In genomic region chr4:134922111-134922924, GRCm38 (mm10) we compare ENCODE assay signal across 9 mouse cellular contexts. TPM values are rescaled to one million over a fixed set of nuclear protein-coding genes. Genes with fewer than 3 reads are reported as not detected.
A peak's percentile ranks its signal among the peaks of the same experiment; 100 is the strongest.
DNase-seq lines count a peak whose midpoint lies in the region; ATAC-seq and TF ChIP-seq lines count a peak whose summit lies in the region.
"Had no signal": no experiment of that assay in that cellular context is flagged by ENCODE, and none has a peak within 500 bp of the region (broad histone marks: within the 10 kb centered on the region; RNA-seq: fewer than 3 reads in every experiment).

No protein-coding gene starts in this region.

- peak overlapping the region; percentile 75 for H3K4me3 ChIP-seq in intestine, postnatal 0 days (ENCODE audit: low read depth, low read length)
- peak overlapping the region; percentile 99 for H3K4me3 ChIP-seq in neural tube, embryonic 15.5 days (replicated peaks)

- peaks cover 6% of the 10 kb centered on the region; the same call in 1 of the 2 replicates for H3K4me1 ChIP-seq in intestine, postnatal 0 days (replicated peaks; ENCODE audit: control insufficient read depth, insufficient read depth, low read length)
- peaks cover 32% of the 10 kb centered on the region for H3K4me1 ChIP-seq in neural tube, embryonic 15.5 days

- no peak for TF ChIP-seq CTCF in intestine, postnatal 0 days (IDR thresholded peaks at IDR 0.05; ENCODE audit: low read depth)

- H3K27ac ChIP-seq in intestine, postnatal 0 days (ENCODE audit: low read depth, low read length) = peak overlapping the region; percentile 94
- H3K27ac ChIP-seq in neural tube, embryonic 15.5 days (replicated peaks) = peak overlapping the region; percentile 96

- WGBS in intestine, postnatal 0 days = 49% methylated on average over 10 of the region's 10 CpGs
- 59% methylated on average over 10 of the region's 10 CpGs for WGBS in neural tube, embryonic 15.5 days

- H3K36me3 ChIP-seq in intestine, postnatal 0 days (ENCODE audit: control insufficient read depth, insufficient read depth) = peaks cover 21% of the 10 kb centered on the region
- peaks cover 20% of the 10 kb centered on the region for H3K36me3 ChIP-seq in neural tube, embryonic 15.5 days

- no peaks in the 10 kb centered on the region for H3K9me3 ChIP-seq in intestine, postnatal 0 days (ENCODE audit: control insufficient read depth)
- H3K9me3 ChIP-seq in neural tube, embryonic 15.5 days (replicated peaks) = no peaks in the 10 kb centered on the region

- peak; percentile 44 for DNase-seq in cerebellum, adult 9-11 months
- DNase-seq in cerebellum, adult 9-10 months = no peak
- peak; percentile 38 for DNase-seq in thymus, postnatal 14 days
- DNase-seq in thymus, postnatal 0 days (ENCODE audit: low spot score) = no peak
- no peak for DNase-seq in adrenal gland, adult 8-10 months

- peak; percentile 9; the same call in 1 of the 2 replicates for ATAC-seq in intestine, postnatal 0 days
- ATAC-seq in neural tube, embryonic 15.5 days (ENCODE audit: low FRiP score) = no peak
- no peak for ATAC-seq in inflammation-experienced regulatory T-cells, adult 6 months

- peak overlapping the region; percentile 69 for H3K4me2 ChIP-seq in intestine, postnatal 0 days (replicated peaks; ENCODE audit: low read depth)
- peak overlapping the region; percentile 89 for H3K4me2 ChIP-seq in neural tube, embryonic 15.5 days

- H3K27me3 ChIP-seq in intestine, postnatal 0 days (replicated peaks; ENCODE audit: control insufficient read depth, insufficient read depth, low read length) = no peaks in the 10 kb centered on the region
- no peaks in the 10 kb centered on the region for H3K27me3 ChIP-seq in neural tube, embryonic 15.5 days (replicated peaks)

- H3K9ac ChIP-seq in intestine, postnatal 0 days (ENCODE audit: low read depth, low read length) = peak overlapping the region; percentile 52; the same call in 1 of the 2 replicates
- H3K9ac ChIP-seq in neural tube, embryonic 15.5 days (replicated peaks) = peak overlapping the region; percentile 65

RNA-seq across cellular contexts. Expression of gene Rsrp1, which starts 1.1 kb away (rescaled TPM):
- 822 and 855 TPM in 2 replicates for polyA plus RNA-seq in thymus, postnatal 0 days (2015; fragmentation: Nextera tagmentation; extraction: Ambion mirVana)
- 252 and 263 TPM in 2 replicates for polyA plus RNA-seq in intestine, postnatal 0 days (2015; fragmentation: Nextera tagmentation; extraction: Ambion mirVana)
- polyA plus RNA-seq in neural tube, embryonic 15.5 days (2015; fragmentation: Nextera tagmentation; extraction: Ambion mirVana) = 460 and 502 TPM in 2 replicates
- polyA plus RNA-seq in inflammation-experienced regulatory T-cells, adult 6 months (2017; shearing (Covaris generic)) = 100 to 1,000 TPM; 184 to 307 (median 297) TPM
- total RNA-seq in adrenal gland, adult 8-10 months (2022) = 100 to 1,000 TPM; 450 to 493 (median 461) TPM

RNA-seq across cellular contexts. Expression of gene Tmem50a, which starts 7.5 kb away (rescaled TPM):
- polyA plus RNA-seq in thymus, postnatal 0 days (2015; fragmentation: Nextera tagmentation; extraction: Ambion mirVana) = 247 and 304 TPM in 2 replicates
- polyA plus RNA-seq in intestine, postnatal 0 days (2015; fragmentation: Nextera tagmentation; extraction: Ambion mirVana) = 129 and 136 TPM in 2 replicates
- polyA plus RNA-seq in neural tube, embryonic 15.5 days (2015; fragmentation: Nextera tagmentation; extraction: Ambion mirVana) = 198 and 218 TPM in 2 replicates
- polyA plus RNA-seq in inflammation-experienced regulatory T-cells, adult 6 months (2017; shearing (Covaris generic)) = 100 to 1,000 TPM; 542 to 558 (median 542) TPM
- total RNA-seq in adrenal gland, adult 8-10 months (2022) = 100 to 1,000 TPM; 200 to 410 (median 314) TPM

RNA-seq across cellular contexts. Expression of gene Syf2, which starts 8.4 kb away (rescaled TPM):
- polyA plus RNA-seq in thymus, postnatal 0 days (2015; fragmentation: Nextera tagmentation; extraction: Ambion mirVana) = 171 and 176 TPM in 2 replicates
- 76.2 and 88.6 TPM in 2 replicates for polyA plus RNA-seq in intestine, postnatal 0 days (2015; fragmentation: Nextera tagmentation; extraction: Ambion mirVana)
- 55.7 and 62.0 TPM in 2 replicates for polyA plus RNA-seq in neural tube, embryonic 15.5 days (2015; fragmentation: Nextera tagmentation; extraction: Ambion mirVana)
- 100 to 1,000 TPM; 206 to 224 (median 212) TPM for polyA plus RNA-seq in inflammation-experienced regulatory T-cells, adult 6 months (2017; shearing (Covaris generic))
- total RNA-seq in adrenal gland, adult 8-10 months (2022) = 100 to 1,000 TPM in 1 of 4 experiments, 10 to 100 TPM in 3; 80.6 to 102 (median 92.5) TPM

RNA-seq across cellular contexts. Expression of gene Rhd, which starts 58.0 kb away (rescaled TPM):
- polyA plus RNA-seq in thymus, postnatal 0 days (2015; fragmentation: Nextera tagmentation; extraction: Ambion mirVana) = 0.34 and 0.45 TPM in 2 replicates
- polyA plus RNA-seq in intestine, postnatal 0 days (2015; fragmentation: Nextera tagmentation; extraction: Ambion mirVana) = 0.10 and 0.16 TPM in 2 replicates
- polyA plus RNA-seq in neural tube, embryonic 15.5 days (2015; fragmentation: Nextera tagmentation; extraction: Ambion mirVana) = 1.6 and 1.9 TPM in 2 replicates
- polyA plus RNA-seq in inflammation-experienced regulatory T-cells, adult 6 months (2017; shearing (Covaris generic)) = under 1 TPM in 2 of 3 experiments, not detected in 1; 0.31 to 0.36 TPM
- total RNA-seq in adrenal gland, adult 8-10 months (2022) = 1 to 10 TPM in 1 of 4 experiments, under 1 TPM in 1, not detected in 2; 0.84 to 1.1 TPM
- polyA plus RNA-seq: large intestine, adult 2 months had no signal

Comparison
In these comparisons a context has a peak if more than half of its experiments do, and no peak if none do; other contexts are left out.
1. DNase-seq: peak in cerebellum, adult 9-11 months (single experiment) and thymus, postnatal 14 days (single experiment); none in cerebellum, adult 9-10 months (single experiment), thymus, postnatal 0 days (single experiment) and adrenal gland, adult 8-10 months (single experiment).